Mouse (Mus musculus) CH12F3 (cell line): ENCODE data around the gene Mcrip1.

Experiments
- in situ Hi-C: fragments of 300-500 bp; cut with MboI; formaldehyde crosslinking; loops from 2 replicates; pipeline ENCODE4 v1.14.3; 2020; ENCODE audit warnings: low sequenced_read_pairs

Mcrip1 gene

GRCm38 (mm10) chr11:120547469-120547868 lies 2.1 kb downstream of the Mcrip1 start:
- in situ Hi-C loops, result no loop called here

GRCm38 (mm10) chr11:120545964-120546363 lies 3.6 kb downstream of the Mcrip1 start:
- in situ Hi-C loops, result no loop called here

DNA sequence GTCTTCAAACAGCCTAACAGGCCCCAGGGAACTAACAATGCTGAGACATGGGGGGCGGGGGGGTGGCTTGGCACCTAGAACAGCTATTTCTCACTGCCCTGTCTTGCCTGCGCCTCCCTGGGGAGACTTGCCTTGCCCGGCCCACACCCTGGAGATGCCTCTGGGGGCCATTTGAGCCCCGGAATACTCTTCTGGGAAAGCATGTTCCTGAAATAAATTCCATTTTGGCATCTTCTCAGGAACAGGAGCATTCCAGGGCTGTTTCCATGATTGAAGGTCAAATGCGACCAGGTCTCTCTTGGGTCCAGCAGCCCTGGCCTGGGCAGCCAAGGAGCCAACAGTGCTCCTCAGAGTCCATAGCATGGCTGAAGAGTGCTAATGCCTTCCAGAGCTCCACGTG lies 7.2 kb downstream of the Mcrip1 start:
- in situ Hi-C loops, result no loop called here

GRCm38 (mm10) chr11:120541907-120542306 lies 7.6 kb downstream of the Mcrip1 start:
- in situ Hi-C loops, result no loop called here

DNA sequence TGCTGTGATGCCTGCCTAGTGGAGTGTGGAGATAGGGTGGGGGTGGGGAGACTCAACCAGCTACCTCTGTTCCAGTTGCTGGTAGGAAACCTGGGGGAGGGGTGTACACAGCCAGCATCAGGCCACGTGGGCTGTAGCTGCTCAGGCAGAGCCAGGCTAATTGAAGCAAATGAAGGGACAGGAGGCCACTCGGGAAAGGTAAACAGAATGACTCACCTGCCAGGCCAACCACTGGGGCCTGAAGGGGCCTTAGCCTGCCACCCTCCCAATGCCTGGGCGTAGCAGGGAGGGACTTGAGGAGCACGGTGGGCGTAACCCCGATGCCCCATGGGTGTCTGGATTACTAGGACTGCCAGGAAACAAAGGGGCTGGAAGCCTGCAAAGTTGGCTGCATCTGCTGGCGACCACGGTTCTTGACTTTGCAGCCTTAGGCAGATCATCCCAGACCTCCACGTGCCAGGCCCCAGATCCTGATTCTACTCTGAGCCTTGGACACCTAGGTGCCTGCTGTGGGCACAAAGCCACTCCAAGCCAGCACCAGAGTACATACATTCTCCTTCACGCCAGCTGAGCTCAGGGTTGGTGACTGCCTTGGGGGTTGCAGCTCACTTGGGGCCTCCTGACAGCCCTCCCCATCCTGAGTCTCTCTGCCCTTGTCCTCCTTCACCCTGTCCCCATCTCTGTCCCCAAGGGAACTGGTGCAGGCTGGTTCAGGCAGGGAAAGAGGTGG lies 10.1 kb downstream of the Mcrip1 start:
- in situ Hi-C loops, result no loop called here

DNA sequence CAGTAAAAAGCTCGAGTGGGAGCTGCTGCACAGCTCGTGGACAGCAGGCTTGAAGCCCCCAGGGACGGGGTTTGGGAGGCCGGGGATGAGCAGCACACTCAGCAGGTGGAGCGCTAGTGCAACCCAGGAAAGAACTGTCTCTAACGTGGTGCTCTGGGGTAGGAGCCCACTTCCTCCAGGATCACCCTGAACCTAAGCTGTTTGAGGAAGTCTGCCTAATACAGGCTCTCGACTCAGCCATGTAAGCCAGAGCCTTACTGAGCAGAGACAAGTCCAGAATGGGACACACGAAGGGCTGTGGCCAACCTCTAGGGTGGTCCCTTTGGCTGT lies 10.6 kb downstream of the Mcrip1 start:
- in situ Hi-C loops, result no loop called here

DNA sequence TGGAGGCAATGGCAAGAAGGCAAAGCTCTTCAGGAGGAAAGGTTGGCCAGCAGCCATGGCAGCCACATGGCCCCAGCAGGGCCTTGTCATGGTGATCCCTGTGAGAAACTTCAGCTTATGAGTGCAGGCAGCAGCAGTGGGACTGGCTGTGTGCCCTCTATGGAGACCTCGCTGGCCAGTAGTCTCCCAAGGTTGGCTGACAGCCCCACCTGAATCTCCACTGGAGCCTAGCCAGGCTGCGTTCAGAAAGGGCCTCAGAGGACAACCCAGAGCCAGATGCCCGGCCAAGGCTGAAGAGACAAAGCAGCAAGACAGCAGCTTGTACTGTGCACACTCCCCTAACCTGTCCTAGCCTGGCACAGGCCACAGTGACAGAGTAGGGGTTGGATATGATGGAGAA lies 11.0 kb downstream of the Mcrip1 start:
- in situ Hi-C loops, result no loop called here

- in situ Hi-C loops, result no loop called here
Observed at GRCm38 (mm10) chr11:120535804-120536203, 13.7 kb downstream of the Mcrip1 start.

DNA sequence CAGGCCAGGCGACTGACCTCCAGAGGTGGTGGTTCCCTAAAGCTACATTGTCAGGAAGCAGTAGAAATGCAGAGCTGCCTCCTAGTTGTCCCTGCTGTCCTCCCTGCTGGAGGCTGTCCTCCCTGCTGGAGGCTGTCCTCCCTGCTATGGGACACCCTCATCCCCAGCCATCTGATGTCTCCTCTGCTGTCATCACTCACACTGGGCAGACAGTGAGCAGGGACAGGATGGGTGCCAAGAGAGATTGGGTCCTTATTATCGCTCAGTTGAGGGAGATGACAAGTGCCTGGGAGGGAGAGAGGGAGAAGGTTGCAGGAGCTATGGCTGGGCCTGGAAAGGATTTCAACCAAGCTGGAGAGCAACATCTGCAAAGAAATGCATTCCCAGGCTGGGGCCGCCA lies 14.4 kb downstream of the Mcrip1 start:
- in situ Hi-C loops, result no loop called here

GRCm38 (mm10) chr11:120534093-120534492 lies 15.4 kb downstream of the Mcrip1 start:
- in situ Hi-C loops, result no loop called here

GRCm38 (mm10) chr11:120531646-120532045 lies 17.9 kb downstream of the Mcrip1 start:
- in situ Hi-C loops, result no loop called here

- in situ Hi-C loops, result no loop called here
Observed at GRCm38 (mm10) chr11:120530085-120530964, 19.2 kb downstream of the Mcrip1 start, which contains the start of gene Gcgr. Gcgr (plus strand) TSS chr11:120530699.

DNA sequence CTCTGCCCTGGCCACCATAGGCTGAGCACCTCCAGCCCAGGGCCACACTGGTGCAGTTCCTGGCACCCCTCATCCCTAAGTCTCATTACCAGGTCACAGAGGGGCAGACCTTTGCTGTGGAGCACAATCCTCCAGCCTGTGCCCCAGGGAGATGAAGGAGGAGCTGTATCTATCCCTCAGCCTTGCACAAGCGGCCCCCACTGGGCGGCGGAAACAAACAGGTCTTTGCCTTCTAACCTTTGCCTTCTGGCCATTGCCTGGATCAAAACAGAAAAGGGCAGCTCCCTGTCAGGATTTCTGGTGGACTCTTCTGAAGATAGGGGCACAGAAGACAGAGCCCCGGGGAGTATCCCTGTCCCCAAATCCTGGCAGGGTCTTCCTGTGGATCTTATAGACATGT lies 20.6 kb downstream of the Mcrip1 start:
- in situ Hi-C loops, result no loop called here

DNA sequence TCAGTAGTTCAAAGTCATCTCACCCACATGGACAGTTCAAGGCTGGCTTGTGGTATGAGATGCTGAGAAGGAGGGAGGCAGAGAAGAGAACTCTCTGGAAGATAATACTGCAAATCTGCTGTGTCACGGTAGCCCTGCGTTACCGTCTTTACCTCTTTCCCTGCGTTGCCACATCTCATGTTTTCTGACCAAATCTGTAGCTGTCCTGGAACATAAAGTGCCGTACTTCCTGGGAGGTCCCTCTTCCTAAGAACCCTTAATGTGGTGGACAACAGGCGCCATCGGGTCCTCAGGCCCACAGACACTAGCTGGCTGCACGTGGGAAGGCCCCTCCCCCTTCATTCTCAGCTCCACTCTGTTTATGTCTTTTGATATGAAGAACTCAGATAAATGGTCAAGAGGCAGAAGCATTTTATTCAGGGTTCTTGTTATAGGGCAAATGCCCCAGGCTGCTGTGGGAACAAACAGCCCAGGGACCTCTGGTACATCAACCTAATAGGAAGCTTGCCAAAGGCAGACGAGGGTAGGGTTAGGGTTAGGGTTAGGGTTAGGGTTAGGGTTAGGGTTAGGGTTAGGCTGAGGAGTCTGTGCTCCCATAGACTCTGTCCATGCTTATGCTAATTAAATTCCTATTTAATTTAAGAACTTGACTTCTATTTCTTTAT lies 21.7 kb downstream of the Mcrip1 start:
- in situ Hi-C loops, result no loop called here

DNA sequence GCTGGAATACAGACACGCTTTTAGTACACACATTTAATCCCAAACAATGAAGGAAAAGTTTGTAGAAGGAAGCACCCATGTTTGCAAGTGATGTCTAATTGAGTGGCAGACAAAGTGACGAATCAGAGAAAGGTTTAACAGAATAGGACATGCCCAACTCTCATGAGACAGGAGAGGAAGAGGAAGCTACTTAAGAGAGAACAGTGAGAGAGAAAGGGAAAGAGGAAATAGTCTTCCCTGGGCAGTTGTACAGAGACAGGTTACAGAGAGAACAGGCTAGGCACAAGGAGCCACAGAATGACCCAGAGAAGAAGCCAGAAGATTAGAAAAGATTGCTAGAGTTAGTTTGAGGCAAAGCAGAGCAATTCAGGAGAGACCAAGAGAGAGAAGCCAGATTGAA lies 23.6 kb downstream of the Mcrip1 start:
- in situ Hi-C loops, result no loop called here

DNA sequence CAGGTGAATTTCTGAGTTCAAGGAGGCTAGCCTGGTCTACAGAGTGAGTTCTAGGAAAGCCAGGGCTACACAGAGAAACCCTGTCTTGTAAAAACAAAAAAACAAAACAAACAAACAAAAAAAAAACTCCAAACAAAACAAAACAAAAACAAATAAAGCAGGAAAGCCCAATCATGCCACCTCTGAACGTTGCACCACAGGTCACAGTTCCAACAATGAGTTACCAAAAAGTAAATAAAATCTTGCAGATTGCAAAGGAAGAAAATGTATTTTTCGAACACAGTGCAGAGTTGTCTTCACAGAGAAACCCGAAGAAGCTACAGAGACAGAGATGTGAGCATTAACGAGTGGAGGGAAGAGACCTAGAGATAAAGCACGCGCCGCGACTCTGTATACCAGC lies 26.9 kb downstream of the Mcrip1 start:
- in situ Hi-C loops, result no loop called here

GRCm38 (mm10) chr11:120520967-120521540 lies 28.5 kb downstream of the Mcrip1 start:
- in situ Hi-C loops, result no loop called here

DNA sequence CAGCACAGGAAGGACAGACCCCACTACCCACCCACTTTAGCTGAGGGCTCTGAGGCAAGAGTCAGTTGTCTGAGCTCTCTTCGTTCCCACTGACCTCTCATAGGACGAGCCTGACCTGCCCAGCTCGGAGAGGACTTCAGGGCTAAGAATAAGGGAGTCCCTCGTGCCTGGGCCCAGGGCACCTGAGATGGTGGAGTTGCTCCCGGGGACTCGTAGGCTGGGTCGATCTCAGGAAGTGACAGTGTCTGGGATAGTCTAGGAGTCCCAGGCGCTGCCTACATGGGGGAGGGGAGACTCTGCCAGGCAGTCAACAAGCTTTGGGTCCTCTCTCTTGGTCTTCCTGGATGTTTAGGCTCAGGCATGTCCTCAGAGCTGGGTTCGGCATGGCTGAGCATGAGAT lies 29.0 kb downstream of the Mcrip1 start:
- in situ Hi-C loops, result no loop called here

DNA sequence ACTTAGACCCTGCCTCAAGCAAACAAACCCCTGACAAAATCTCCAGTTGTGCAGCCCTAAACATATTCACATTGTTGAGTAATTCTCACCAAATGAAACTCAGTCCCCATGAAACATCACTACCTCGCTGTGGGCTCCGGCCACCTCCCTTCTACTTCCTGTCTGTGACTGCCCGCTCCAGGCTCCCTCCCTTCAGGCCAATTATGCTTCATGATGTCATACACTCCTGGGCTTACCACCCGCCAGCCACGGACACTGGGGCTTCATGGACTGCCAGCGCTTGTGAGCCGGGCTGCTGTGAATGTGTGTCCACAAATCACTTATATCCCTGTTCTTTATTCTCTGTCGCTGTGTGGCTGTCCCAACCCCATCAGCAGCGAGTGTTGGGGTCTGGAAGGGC lies 29.8 kb downstream of the Mcrip1 start:
- in situ Hi-C loops, result no loop called here

GRCm38 (mm10) chr11:120518558-120518957 lies 31.0 kb downstream of the Mcrip1 start:
- in situ Hi-C loops, result no loop called here

- in situ Hi-C loops, result no loop called here
Observed at GRCm38 (mm10) chr11:120518027-120518426, 31.5 kb downstream of the Mcrip1 start.
